Mouse (Mus musculus): ENCODE results near the gene Bend4.

DNA sequence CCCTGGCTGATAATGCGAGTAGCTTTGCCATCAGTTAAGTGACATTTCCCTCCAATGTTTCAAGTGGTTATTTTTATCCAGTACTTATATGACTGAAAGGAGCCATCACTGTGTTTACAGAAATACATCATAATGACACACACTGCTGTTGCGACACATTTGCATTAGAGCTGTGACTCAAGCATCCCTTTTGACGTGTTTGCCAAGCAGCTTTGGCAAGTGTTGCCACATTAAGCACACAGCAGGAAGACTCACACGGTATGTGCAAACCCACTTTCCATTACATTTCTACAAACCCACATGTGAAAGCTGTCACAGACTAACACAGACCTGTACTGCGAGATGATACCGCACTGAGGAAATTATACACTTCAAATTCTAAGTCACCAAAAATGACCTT is 34.2 kb downstream of the Bend4 start:
- TF ChIP-seq CTCF (IDR thresholded peaks at IDR 0.05; ENCODE audit: low read depth) (no peak), EP300 (IDR thresholded peaks at IDR 0.05; ENCODE audit: low read depth) (no peak)

All from heart, postnatal 0 days (tissue).